Mouse (Mus musculus) heart, postnatal 0 days (tissue): ENCODE data around the gene Kcnk1. TPM values are rescaled to one million over a fixed set of nuclear protein-coding genes. Genes with fewer than 3 reads are reported as not detected.

Experiments
- ATAC-seq: fragments of 200-750 bp; cut with Nextera tagmentation; 2 replicates; pipeline ENCODE4 v1.8.0; 2017; ENCODE audit warnings: low read depth, moderate number of reproducible peaks, moderate library complexity; ENCODE audit not compliant: insufficient read depth
- DNase-seq: peaks from one replicate; pipeline ENCODE4 v3.0.0-alpha.2; 2016; ENCODE audit warnings: low spot score
- H3K27ac ChIP-seq: fragments of 300-500 bp; sonication (generic); 2 replicates; pipeline ENCODE4 v1.5.1; 2014; ENCODE audit warnings: low read depth, mild to moderate bottlenecking
- H3K27me3 ChIP-seq: fragments of 300-500 bp; sonication (generic); 2 replicates; pipeline ENCODE4 v1.6.1; 2014; ENCODE audit warnings: low read length, mixed read lengths; ENCODE audit not compliant: control insufficient read depth, insufficient read depth
- H3K36me3 ChIP-seq: fragments of 300-500 bp; sonication (generic); replicated peaks from 2 replicates; pipeline ENCODE4 v1.6.1; 2014; ENCODE audit warnings: low read length, mixed read lengths; ENCODE audit not compliant: control insufficient read depth, insufficient read depth
- H3K4me1 ChIP-seq: fragments of 300-500 bp; sonication (generic); 2 replicates; pipeline ENCODE4 v1.6.1; 2014; ENCODE audit warnings: antibody characterized with exemption; ENCODE audit not compliant: control insufficient read depth, insufficient read depth
- H3K4me2 ChIP-seq: fragments of 300-500 bp; sonication (generic); 2 replicates; pipeline ENCODE4 v1.6.1; 2014; ENCODE audit warnings: low read depth, mild to moderate bottlenecking, low read length, moderate library complexity
- H3K4me3 ChIP-seq: fragments of 300-500 bp; sonication (generic); 2 replicates; pipeline ENCODE4 v1.5.1; 2014; ENCODE audit warnings: low read depth, low read length
- H3K9ac ChIP-seq: fragments of 300-500 bp; sonication (generic); replicated peaks from 2 replicates; pipeline ENCODE4 v1.6.1; 2014; ENCODE audit warnings: low read depth, low read length, mixed read lengths
- H3K9me3 ChIP-seq: fragments of 300-500 bp; sonication (generic); replicated peaks from 2 replicates; pipeline ENCODE4 v1.6.1; 2016; ENCODE audit warnings: low read length; ENCODE audit not compliant: control insufficient read depth
- CTCF ChIP-seq: IDR thresholded peaks from 2 replicates; pipeline ENCODE4 v1.5.1; 2016; ENCODE audit warnings: antibody characterized with exemption, control low read depth, low read depth
- EP300 ChIP-seq: IDR thresholded peaks from 2 replicates; pipeline ENCODE4 v1.6.1; 2016; ENCODE audit warnings: antibody characterized with exemption, low read depth
- WGBS: fragments of 180-500 bp; shearing (Covaris S2); extraction: QIAGEN DNeasy Blood & Tissue Kit; methylation state at CpG from one replicate; pipeline ENCODE4 v1.1.7; 2014; 5-methylcytosine and 5-hydroxymethylcytosine counted together
- polyA plus RNA-seq: library from polyadenylated mRNA; unstranded; fragments of >200 nt; fragmentation: Nextera tagmentation; extraction: Ambion mirVana; gene quantifications from 2 replicates; pipeline ENCODE4 v1.2.1, GENCODE M21; 2015
- total RNA-seq: library from RNA; depleted of rRNA; stranded (reverse); fragments of >200 nt; gene quantifications from 2 replicates; pipeline ENCODE4 v1.2.3, GENCODE M21; 2014; ENCODE audit warnings: low replicate concordance

The Kcnk1 gene
- total and polyA plus RNA-seq, 2 experiments from 2014 or later = 0.55 to 10.5 TPM

GRCm38 (mm10) chr8:126062844-126063243 lies 67.9 kb downstream of the Kcnk1 start:
- no peak overlapping the region for H3K9ac ChIP-seq
- no peaks in the 10 kb centered on the region for H3K36me3 ChIP-seq
- H3K27ac ChIP-seq = no peak overlapping the region
- no peaks in the 10 kb centered on the region for H3K27me3 ChIP-seq
- DNase-seq = no peak
- ATAC-seq = no peak
- no peak overlapping the region for H3K4me2 ChIP-seq
- no peaks in the 10 kb centered on the region for H3K4me1 ChIP-seq
- 69% methylated on average over 10 of the region's 10 CpGs for WGBS
- H3K4me3 ChIP-seq = no peak overlapping the region
- H3K9me3 ChIP-seq = no peaks in the 10 kb centered on the region
- TF ChIP-seq EP300 (no peak), CTCF (no peak)

- Histone ChIP-seq H3K27ac (no peak overlapping the region), H3K9me3 (no peaks in the 10 kb centered on the region), H3K27me3 (no peaks in the 10 kb centered on the region), H3K9ac (no peak overlapping the region), H3K36me3 (no peaks in the 10 kb centered on the region), H3K4me2 (no peak overlapping the region), H3K4me1 (no peaks in the 10 kb centered on the region), H3K4me3 (no peak overlapping the region)
- 75% methylated on average over 9 of the region's 9 CpGs for WGBS
- no peak for DNase-seq
- TF ChIP-seq CTCF (no peak), EP300 (no peak)
- ATAC-seq = no peak
Measured at GRCm38 (mm10) chr8:126063832-126064409, 69.0 kb downstream of the Kcnk1 start.

GRCm38 (mm10) chr8:126064587-126065145 lies 69.7 kb downstream of the Kcnk1 start:
- Histone ChIP-seq H3K9me3 (no peaks in the 10 kb centered on the region), H3K36me3 (no peaks in the 10 kb centered on the region), H3K27ac (no peak overlapping the region), H3K4me3 (no peak overlapping the region), H3K4me1 (no peaks in the 10 kb centered on the region), H3K4me2 (no peak overlapping the region), H3K9ac (no peak overlapping the region), H3K27me3 (no peaks in the 10 kb centered on the region)
- ATAC-seq = no peak
- TF ChIP-seq CTCF (no peak), EP300 (no peak)
- no peak for DNase-seq
- WGBS = 63% methylated on average over 8 of the region's 8 CpGs

- TF ChIP-seq EP300 (no peak), CTCF (no peak)
- no peak for ATAC-seq
- WGBS = 56% methylated on average over 6 of the region's 6 CpGs
- H3K9ac ChIP-seq = no peak overlapping the region
- H3K4me1 ChIP-seq = no peaks in the 10 kb centered on the region
- no peak overlapping the region for H3K4me2 ChIP-seq
- no peaks in the 10 kb centered on the region for H3K36me3 ChIP-seq
- H3K4me3 ChIP-seq = no peak overlapping the region
- no peak overlapping the region for H3K27ac ChIP-seq
- DNase-seq = no peak
- no peaks in the 10 kb centered on the region for H3K9me3 ChIP-seq
- H3K27me3 ChIP-seq = no peaks in the 10 kb centered on the region
Measured at GRCm38 (mm10) chr8:126067306-126067705, 72.3 kb downstream of the Kcnk1 start.

GRCm38 (mm10) chr8:126068136-126068535 lies 73.2 kb downstream of the Kcnk1 start:
- no peak for TF ChIP-seq EP300
- no peak for TF ChIP-seq CTCF
- ATAC-seq (no peak), DNase-seq (no peak)
- H3K4me3 ChIP-seq = no peak overlapping the region
- H3K36me3 ChIP-seq = no peaks in the 10 kb centered on the region
- H3K9ac ChIP-seq = no peak overlapping the region
- no peaks in the 10 kb centered on the region for H3K27me3 ChIP-seq
- no peak overlapping the region for H3K4me2 ChIP-seq
- no peaks in the 10 kb centered on the region for H3K4me1 ChIP-seq
- no peak overlapping the region for H3K27ac ChIP-seq
- H3K9me3 ChIP-seq = no peaks in the 10 kb centered on the region
- WGBS = 73% methylated on average over 6 of the region's 6 CpGs

- WGBS = 72% methylated on average over 5 of the region's 5 CpGs
- no peak for TF ChIP-seq EP300
- no peak for TF ChIP-seq CTCF
- Histone ChIP-seq H3K4me3 (no peak overlapping the region), H3K27me3 (0 out of 2 replicates have a peak, but pooled peaks cover 2% of the 10 kb centered on the region), H3K4me1 (no peaks in the 10 kb centered on the region), H3K9ac (no peak overlapping the region), H3K4me2 (no peak overlapping the region), H3K9me3 (no peaks in the 10 kb centered on the region), H3K36me3 (no peaks in the 10 kb centered on the region), H3K27ac (no peak overlapping the region)
- DNase-seq (no peak), ATAC-seq (no peak)
Measured at GRCm38 (mm10) chr8:126072678-126073077, 77.7 kb downstream of the Kcnk1 start.
